Mouse (Mus musculus): Measurements from ENCODE around the gene Sgtb.

Sgtb gene

GRCm38 (mm10) chr13:104109816-104110521 lies 428 bp downstream of the Sgtb start:
- no peak for DNase-seq (ENCODE audit: low read depth)

DNA sequence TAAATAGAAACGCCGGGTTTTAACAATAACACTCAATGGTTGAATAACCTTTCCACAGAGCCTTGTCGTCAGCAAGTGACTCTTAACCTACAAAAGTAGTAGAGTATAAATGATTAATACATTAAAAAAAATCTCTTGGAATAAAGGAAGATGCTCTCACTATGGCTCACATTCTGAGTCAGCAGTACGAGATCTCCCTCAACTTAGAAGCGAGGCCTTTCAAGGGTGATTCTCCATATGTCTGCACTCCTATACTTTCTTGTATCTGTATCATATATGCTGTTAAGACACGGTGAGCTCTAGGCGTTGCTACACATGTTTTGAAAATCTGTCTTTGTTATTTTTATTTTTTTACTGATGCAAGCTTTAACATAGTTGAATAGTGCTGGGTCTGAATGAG lies 985 bp downstream of the Sgtb start:
- peak; percentile 7 for DNase-seq (ENCODE audit: low read depth)

GRCm38 (mm10) chr13:104112266-104112900 lies 2.8 kb downstream of the Sgtb start:
- peak; percentile 61 for DNase-seq (ENCODE audit: low read depth)

GRCm38 (mm10) chr13:104113782-104114181 lies 4.2 kb downstream of the Sgtb start:
- DNase-seq (ENCODE audit: low read depth): peak; percentile 31

- no peak for DNase-seq (ENCODE audit: low read depth)
Measured at GRCm38 (mm10) chr13:104114827-104115226, 5.3 kb downstream of the Sgtb start.

- DNase-seq (ENCODE audit: low read depth): no peak
Measured at GRCm38 (mm10) chr13:104122078-104122840, 12.7 kb downstream of the Sgtb start.

GRCm38 (mm10) chr13:104123662-104124381 lies 14.3 kb downstream of the Sgtb start:
- no peak for DNase-seq (ENCODE audit: low read depth)

- no peak for DNase-seq (ENCODE audit: low read depth)
Measured at GRCm38 (mm10) chr13:104132561-104132960, 23.0 kb downstream of the Sgtb start.

DNA sequence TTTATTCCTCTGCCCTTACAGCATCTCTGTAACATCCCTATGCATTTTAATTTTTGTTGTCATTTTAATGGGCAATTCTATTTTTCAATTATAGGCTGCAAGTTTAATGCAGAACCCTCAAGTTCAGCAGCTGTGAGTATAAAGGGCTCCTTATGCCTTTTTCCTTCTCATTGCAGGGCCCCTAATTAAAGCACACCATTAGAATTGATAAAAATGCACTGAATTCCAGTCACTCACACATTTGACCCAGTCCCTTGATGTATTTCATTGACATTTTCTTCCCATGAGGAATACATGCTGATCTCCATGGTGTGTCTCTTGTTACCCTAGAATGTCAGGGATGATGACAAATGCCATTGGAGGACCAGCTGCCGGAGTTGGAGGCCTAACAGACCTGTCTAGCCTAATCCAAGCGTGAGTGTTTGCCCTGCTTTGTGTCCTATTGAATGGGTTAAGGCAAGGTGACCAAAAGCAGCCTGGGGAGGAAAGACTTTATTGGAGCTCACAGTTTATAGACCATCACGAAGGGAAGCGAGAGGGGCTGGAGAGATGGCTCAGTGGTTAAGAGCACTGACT lies 25.1 kb downstream of the Sgtb start:
- no peak for DNase-seq (ENCODE audit: low read depth)

- DNase-seq (ENCODE audit: low read depth): peak; percentile 90
Measured at GRCm38 (mm10) chr13:104139369-104140209, 30.0 kb downstream of the Sgtb start.

DNA sequence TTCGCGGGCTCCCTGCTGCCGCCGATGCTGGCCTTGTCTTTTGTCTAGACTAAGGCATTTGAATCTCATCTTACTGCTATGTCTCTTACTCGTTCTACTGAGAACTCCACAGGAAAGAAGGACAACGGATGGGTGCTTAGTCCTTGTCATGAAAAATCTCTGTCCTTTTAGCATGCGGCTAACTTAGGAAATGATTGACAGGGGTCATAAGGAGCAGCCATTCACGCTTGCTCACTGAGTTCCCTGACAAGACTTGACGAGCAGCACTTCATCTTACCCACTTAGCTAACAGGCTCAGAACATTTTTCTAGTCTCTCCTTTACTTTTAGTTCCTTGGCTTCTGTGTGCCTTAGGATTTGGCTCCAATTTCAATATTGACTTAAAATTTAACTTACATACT lies 35.3 kb downstream of the Sgtb start:
- DNase-seq (ENCODE audit: low read depth): no peak

DNA sequence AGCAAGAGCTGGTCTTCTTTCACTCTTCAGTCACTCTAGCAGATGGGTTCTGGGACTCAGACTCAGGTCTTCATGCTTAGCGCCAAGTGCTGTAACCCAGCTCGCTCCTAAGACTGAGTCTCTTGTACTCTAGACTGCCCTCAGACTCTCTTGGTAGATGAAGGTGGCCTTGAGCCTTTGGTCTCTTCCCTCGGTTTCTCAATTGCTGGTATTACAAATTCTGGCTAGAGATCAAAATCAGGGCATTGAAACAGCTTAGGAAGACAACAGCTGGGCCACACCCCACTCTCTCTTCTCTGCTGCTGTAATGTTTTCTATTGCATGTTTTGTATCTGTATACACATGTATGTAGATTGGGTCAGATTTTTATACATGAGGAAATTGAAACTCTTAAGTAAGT lies 36.1 kb downstream of the Sgtb start:
- no peak for DNase-seq (ENCODE audit: low read depth)

DNA sequence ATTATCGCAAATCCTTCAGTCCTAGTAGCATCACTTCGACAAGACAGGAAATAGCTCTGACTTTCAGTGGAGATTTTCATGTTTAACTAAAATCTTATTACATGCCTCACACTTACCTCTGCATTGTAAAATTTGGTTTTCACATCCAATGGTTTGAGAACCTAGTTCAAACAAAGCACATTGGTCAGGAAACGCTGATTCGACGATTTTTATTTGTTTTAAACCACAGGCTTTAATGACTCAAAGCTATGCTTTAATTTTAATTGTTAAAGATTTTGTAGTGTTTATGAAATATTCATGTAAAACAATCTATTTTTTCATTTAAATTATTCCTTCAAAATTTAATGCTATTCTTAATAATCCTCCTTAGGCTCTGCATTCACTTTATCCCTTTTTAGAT lies 44.6 kb downstream of the Sgtb start:
- DNase-seq (ENCODE audit: low read depth): no peak

- no peak for DNase-seq (ENCODE audit: low read depth)
Measured at GRCm38 (mm10) chr13:104155106-104155505, 45.6 kb downstream of the Sgtb start.

GRCm38 (mm10) chr13:104155686-104156085 lies 46.1 kb downstream of the Sgtb start:
- no peak for DNase-seq (ENCODE audit: low read depth)

DNA sequence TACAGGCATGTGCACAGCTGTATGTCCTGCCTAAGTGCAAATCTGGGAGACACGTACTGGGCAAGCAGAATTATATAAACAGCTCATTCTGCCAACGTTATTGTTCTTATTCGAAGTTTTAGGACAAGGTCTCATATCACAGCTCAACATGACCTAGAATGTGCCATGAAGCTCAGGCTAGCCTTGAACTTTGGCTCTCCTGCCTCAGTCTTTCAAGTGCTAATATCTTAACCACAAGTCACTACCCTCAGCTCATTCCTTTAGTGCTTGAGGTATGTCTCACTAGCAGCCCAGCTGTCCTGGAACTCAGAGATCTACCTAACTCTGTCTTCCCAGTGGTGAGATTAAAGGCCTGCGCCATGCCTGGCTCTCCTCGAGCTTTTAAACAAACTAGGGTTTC lies 62.2 kb downstream of the Sgtb start:
- DNase-seq (ENCODE audit: low read depth): no peak

- DNase-seq (ENCODE audit: low read depth): no peak
Measured at GRCm38 (mm10) chr13:104172498-104172897, 63.0 kb downstream of the Sgtb start.

DNA sequence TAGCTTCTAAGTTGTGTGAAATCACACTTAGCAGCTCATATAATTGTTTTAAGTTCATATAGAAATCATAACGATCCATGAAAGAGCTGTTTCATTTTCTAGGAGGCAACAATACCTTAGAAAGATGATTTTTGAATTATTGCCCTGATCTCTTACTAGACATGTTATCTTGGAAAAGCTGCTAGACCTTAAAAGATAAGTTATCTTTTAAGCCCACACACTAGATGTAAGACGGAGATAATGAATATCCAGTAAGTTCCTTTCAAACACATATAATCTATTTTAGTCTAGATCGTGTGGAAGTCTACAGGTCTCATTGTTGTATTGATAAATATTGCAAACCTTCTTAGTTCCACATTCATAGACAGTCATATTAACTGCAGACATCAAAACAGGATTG lies 67.3 kb downstream of the Sgtb start:
- DNase-seq (ENCODE audit: low read depth): no peak

DNA sequence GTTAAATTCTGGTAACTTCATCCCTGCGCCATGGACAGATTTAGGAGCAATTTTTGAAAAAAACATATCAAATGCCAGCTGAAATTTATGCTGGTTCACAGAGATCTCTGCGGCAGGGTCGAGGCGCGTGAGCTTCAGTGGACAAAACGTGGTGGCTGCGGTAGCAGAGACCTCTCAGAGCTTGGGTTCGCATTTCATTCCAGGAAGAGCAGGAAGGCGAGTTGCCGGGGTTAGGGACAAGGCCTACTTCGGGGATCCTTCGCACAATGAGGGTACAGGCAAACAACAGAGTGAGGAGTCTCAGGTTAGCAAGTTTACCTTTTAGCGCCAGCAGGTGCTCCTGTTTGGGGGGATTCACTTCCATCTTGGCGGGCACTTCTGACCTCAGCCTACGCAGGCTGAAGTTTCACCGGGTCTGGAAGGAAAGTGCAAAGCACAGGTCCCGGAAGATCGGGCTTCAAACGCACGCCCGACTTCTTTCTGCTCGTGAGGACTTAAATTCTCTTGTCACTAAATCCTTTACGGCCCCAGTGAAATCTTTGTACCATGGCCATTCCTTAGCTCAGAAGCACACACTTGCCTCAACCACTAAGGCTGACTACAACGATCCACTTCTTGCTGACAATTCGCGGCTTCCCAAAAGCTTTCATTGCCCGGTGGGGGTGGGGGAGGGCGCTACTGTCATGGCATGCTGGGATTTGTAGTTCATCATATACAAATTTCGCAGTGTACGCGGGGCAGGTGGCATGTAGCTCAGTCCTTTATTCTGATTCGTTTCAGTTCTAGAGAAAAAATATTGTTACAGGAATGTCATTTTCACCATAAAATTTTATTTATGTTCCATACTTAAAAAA lies 68.5 kb downstream of the Sgtb start, which contains the start of gene Trappc13:
TSS of gene Trappc13 (minus strand) at position 674 of the 854 bp plus-strand sequence.
- DNase-seq (ENCODE audit: low read depth): no peak

GRCm38 (mm10) chr13:104178650-104179121 lies 69.1 kb downstream of the Sgtb start, which contains the start of gene Trim23:
Trim23 (plus strand) TSS chr13:104178797.
- DNase-seq (ENCODE audit: low read depth): peak; percentile 98

Measured in naive thymus-derived CD4-positive, alpha-beta T cell, adult 2 months (primary cell).